Mouse (Mus musculus) small intestine, adult 2 months (tissue): ENCODE measurements around the gene Celf3. TPM values are rescaled to one million over a fixed set of nuclear protein-coding genes. Genes with fewer than 3 reads are reported as not detected.

Source experiments
- H3K27ac ChIP-seq: fragments of 200-500 bp; 2 replicates; pipeline ENCODE4 v1.5.1; 2012; ENCODE audit warnings: low read depth, low read length, control low read depth, inconsistent platforms; ENCODE audit not compliant: insufficient read depth
- H3K27me3 ChIP-seq: fragments of 200-500 bp; 2 replicates; pipeline ENCODE4 v1.6.1; 2012; ENCODE audit warnings: mild to moderate bottlenecking, moderate library complexity, low read length, inconsistent platforms; ENCODE audit not compliant: control insufficient read depth, insufficient read depth
- H3K36me3 ChIP-seq: fragments of 200-500 bp; 2 replicates; pipeline ENCODE4 v1.6.1; 2012; ENCODE audit warnings: mild to moderate bottlenecking, low read length, control low read depth, inconsistent platforms; ENCODE audit not compliant: control insufficient read depth, insufficient read depth
- H3K4me1 ChIP-seq: fragments of 200-500 bp; 2 replicates; pipeline ENCODE4 v1.6.1; 2012; ENCODE audit warnings: low read length, inconsistent platforms, mixed read lengths; ENCODE audit not compliant: control insufficient read depth, insufficient read depth, insufficient read length
- H3K4me3 ChIP-seq: fragments of 200-500 bp; 2 replicates; pipeline ENCODE4 v1.5.1; 2012; ENCODE audit warnings: low read depth, mild to moderate bottlenecking, control low read depth, inconsistent platforms, low read length, moderate library complexity
- CTCF ChIP-seq: fragments of 200-500 bp; IDR thresholded peaks from 2 replicates; pipeline ENCODE4 v1.5.1; 2012; ENCODE audit warnings: low read depth, mild to moderate bottlenecking, control low read depth, inconsistent platforms, low read length, moderate library complexity, mixed read lengths; ENCODE audit not compliant: insufficient replicate concordance, insufficient read length; ENCODE audit errors: extremely low read depth
- POLR2A ChIP-seq: fragments of 200-500 bp; IDR thresholded peaks from 2 replicates; pipeline ENCODE4 v1.6.1; 2012; ENCODE audit warnings: low read depth, mild to moderate bottlenecking, control low read depth, inconsistent platforms, low read length, moderate library complexity
- WGBS: fragments of 180-500 bp; shearing (Covaris S2); methylation state at CpG from one replicate; pipeline ENCODE4 v1.1.7; 2018; 5-methylcytosine and 5-hydroxymethylcytosine counted together
- polyA plus RNA-seq: library from polyadenylated mRNA; depleted of rRNA; stranded (reverse); fragments of >200 nt; gene quantifications from 2 replicates; pipeline ENCODE4 v1.2.3, GENCODE M21; 2012; rRNA removed

The Celf3 gene
- polyA plus RNA-seq, 1 experiment, result 26.1 TPM

- Histone ChIP-seq H3K36me3 (peaks cover 19% of the 10 kb centered on the region), H3K4me3 (no peak overlapping the region), H3K27ac (no peak overlapping the region), H3K27me3 (no peaks in the 10 kb centered on the region), H3K4me1 (no peaks in the 10 kb centered on the region)
- WGBS, result 75% methylated on average over 3 of the region's 3 CpGs
- no peak for TF ChIP-seq POLR2A
- peak; percentile 9; the same call in 1 of the 2 replicates for TF ChIP-seq CTCF
Measured at GRCm38 (mm10) chr3:94502243-94502642, 24.1 kb downstream of the Celf3 start.

GRCm38 (mm10) chr3:94506664-94507063 lies 28.6 kb downstream of the Celf3 start:
- WGBS, result 100% methylated on average over 1 of the region's 1 CpGs

GRCm38 (mm10) chr3:94526731-94527130 lies 48.6 kb downstream of the Celf3 start:
- WGBS, result 57% methylated on average over 2 of the region's 2 CpGs
- H3K27me3 ChIP-seq, result no peaks in the 10 kb centered on the region
- no peak for TF ChIP-seq CTCF
- no peak for TF ChIP-seq POLR2A
- no peak overlapping the region for H3K27ac ChIP-seq
- no peaks in the 10 kb centered on the region for H3K4me1 ChIP-seq
- peaks cover 25% of the 10 kb centered on the region for H3K36me3 ChIP-seq
- no peak overlapping the region for H3K4me3 ChIP-seq

More at GRCm38 (mm10) chr3:94506664-94507063, 28.6 kb downstream of the Celf3 start:
- TF ChIP-seq CTCF (peak; percentile 12; the same call in 1 of the 2 replicates), POLR2A (no peak)
- no peaks in the 10 kb centered on the region for H3K27me3 ChIP-seq
- H3K36me3 ChIP-seq, result peaks cover 28% of the 10 kb centered on the region
- H3K4me1 ChIP-seq, result no peaks in the 10 kb centered on the region
- no peak overlapping the region for H3K27ac ChIP-seq
- no peak overlapping the region for H3K4me3 ChIP-seq

GRCm38 (mm10) chr3:94533968-94534367 lies 55.9 kb downstream of the Celf3 start:
- no peak for TF ChIP-seq POLR2A
- TF ChIP-seq CTCF, result peak; percentile 41; the same call in 1 of the 2 replicates
- Histone ChIP-seq H3K27ac (no peak overlapping the region), H3K36me3 (peaks cover 14% of the 10 kb centered on the region), H3K4me1 (no peaks in the 10 kb centered on the region), H3K27me3 (no peaks in the 10 kb centered on the region), H3K4me3 (no peak overlapping the region)

GRCm38 (mm10) chr3:94537187-94537586 lies 59.1 kb downstream of the Celf3 start:
- Histone ChIP-seq H3K27me3 (no peaks in the 10 kb centered on the region), H3K4me1 (no peaks in the 10 kb centered on the region), H3K4me3 (no peak overlapping the region), H3K27ac (no peak overlapping the region), H3K36me3 (0 out of 2 replicates have a peak, but pooled peaks cover 2% of the 10 kb centered on the region)
- TF ChIP-seq CTCF, result no peak
- TF ChIP-seq POLR2A, result no peak
- 98% methylated on average over 3 of the region's 3 CpGs for WGBS

Other genes starting within 250 kb of the Celf3 start
- gene Gm4778, start 214.3 kb upstream of the Celf3 start, polyA plus RNA-seq, result not detected in 2 replicates
- 0.47 and 1.0 TPM in 2 replicates for gene Them4, start 168.2 kb upstream of the Celf3 start, polyA plus RNA-seq
- gene Them5, start 136.2 kb upstream of the Celf3 start, polyA plus RNA-seq, result not detected in 2 replicates
- gene C2cd4d, start 115.9 kb upstream of the Celf3 start, polyA plus RNA-seq, result 1.4 and 3.7 TPM in 2 replicates
- 10.2 and 28.3 TPM in 2 replicates for gene Rorc, start 105.5 kb upstream of the Celf3 start, polyA plus RNA-seq
- 0.23 and 0.42 TPM in 2 replicates for gene Lingo4, start 79.8 kb upstream of the Celf3 start, polyA plus RNA-seq
- not detected in 2 replicates for gene Tdrkh, start 65.0 kb upstream of the Celf3 start, polyA plus RNA-seq
- gene Mrpl9, start 35.0 kb upstream of the Celf3 start, polyA plus RNA-seq, result 17.3 and 20.6 TPM in 2 replicates
- not detected in 2 replicates for gene Oaz3, start 34.4 kb upstream of the Celf3 start, polyA plus RNA-seq
- 0.23 TPM in 1 of 2 replicates, not detected in the other for gene Riiad1, start 2.0 kb downstream of the Celf3 start, polyA plus RNA-seq
- gene Snx27, start 104.4 kb downstream of the Celf3 start, polyA plus RNA-seq, result 2.3 and 3.4 TPM in 2 replicates
- not detected in 2 replicates for gene Gm10972, start 164.8 kb downstream of the Celf3 start, polyA plus RNA-seq
- gene Tuft1, start 180.6 kb downstream of the Celf3 start, polyA plus RNA-seq, result 11.1 and 47.4 TPM in 2 replicates
- gene Selenbp2, start 215.3 kb downstream of the Celf3 start, polyA plus RNA-seq, result 2.1 and 2.4 TPM in 2 replicates